Mouse (Mus musculus) spleen, postnatal 4 days (tissue): ENCODE data around the gene Ehmt2.
"Not testable (repeated sequence)": the region's sequence is repeated elsewhere in the genome, so short reads cannot be mapped to it uniquely, and the experiment has no call there.

ENCODE experiments used
- DNase-seq, 2 experiments: peaks; one replicate each; pipeline ENCODE4 v3.0.0; 2022; ENCODE audit warnings: low spot score in 2 of 2

Ehmt2 gene

DNA sequence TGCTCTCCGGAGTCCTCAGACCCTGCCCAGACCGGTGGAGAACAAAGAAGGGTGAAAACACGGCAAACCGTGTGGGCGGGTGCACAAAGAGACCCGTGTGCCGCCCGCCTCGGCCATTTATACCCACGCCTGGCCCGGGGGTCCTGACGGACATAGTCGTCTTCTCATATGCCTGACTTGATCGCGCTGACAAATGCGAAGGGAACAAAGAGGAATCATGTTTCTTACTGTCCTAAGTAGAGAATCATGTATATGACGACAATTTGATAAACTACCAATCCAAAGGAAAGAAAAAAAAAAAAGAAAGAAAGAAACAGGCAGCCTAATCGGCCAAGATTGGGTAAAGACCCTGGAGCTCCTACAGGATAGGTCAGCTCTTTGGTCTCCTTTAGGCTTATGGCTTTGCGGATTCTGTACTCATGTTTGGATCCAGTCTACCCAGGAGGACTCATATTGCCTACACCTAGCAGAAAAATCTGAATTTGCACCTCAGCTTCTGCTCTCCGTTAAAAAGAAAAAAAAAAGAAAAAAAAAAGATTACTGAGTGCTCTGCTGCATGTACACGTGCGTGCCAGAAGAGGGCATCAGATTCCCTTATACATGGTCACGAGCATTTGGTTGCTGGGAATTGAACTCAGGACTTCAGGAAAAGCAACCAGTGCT lies 54.2 kb downstream of the Ehmt2 start:
- DNase-seq: peak; percentile 84 to 94

DNA sequence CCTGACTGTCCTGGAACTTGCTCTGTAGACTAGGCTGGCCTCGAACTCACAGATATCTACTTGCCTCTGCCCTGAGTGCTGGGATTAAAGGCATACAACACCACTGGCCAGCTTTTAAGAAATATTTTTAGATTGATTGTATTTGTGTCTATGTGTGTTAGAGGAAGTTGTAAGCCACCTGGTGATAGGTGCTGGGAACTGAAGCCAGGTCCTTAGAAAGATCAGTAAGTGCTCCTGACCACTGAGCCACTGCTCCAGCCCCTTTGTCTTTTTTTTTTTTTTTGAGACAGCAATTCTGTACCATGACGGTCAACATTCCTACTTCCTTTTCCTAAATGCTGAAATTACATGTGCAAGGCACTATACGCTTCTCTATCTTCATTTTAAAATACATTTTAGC lies 55.0 kb downstream of the Ehmt2 start:
- DNase-seq: no peak

DNA sequence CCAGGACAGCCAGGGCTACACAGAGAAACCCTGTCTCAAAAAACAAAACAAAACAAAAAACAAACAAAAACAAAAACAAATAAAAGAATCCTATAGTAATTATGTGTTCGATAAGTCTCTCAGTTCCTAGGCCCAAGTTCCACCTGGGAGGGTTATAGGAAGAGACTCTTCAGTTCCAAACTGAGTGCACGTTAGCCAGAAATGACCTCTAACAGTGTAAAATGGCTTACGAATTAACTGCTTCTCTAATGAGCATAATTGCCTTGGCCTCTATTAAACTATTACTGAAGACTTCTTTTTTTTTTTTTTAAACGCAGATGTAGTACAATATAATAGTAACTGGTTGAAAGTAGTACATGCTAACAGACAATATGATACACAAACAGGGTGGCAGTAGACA lies 55.6 kb downstream of the Ehmt2 start:
- no peak for DNase-seq

GRCm38 (mm10) chr17:34954831-34955230 lies 56.6 kb downstream of the Ehmt2 start:
- DNase-seq: no peak

DNA sequence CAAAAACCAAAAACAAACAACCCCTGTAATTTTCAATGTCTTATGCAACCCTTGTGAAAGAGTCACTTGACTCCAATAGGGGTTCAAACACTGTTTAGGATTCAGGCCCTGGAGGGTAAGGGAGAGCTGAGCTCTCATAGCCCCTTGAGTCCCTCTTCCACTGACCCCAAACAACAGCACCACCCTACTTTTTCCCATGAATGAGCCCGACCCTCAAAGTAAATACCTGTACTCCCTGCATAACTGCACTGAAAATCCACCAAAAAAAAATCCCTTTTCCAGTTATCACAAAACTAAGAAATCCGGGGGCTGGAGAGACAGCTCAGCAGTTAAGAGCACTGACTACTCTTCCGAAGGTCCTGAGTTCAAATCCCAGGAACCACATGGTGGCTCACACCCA lies 57.6 kb downstream of the Ehmt2 start:
- no peak for DNase-seq

- no peak for DNase-seq
These were observed 58.1 kb downstream of the Ehmt2 start for GRCm38 (mm10) chr17:34956340-34956739.

DNA sequence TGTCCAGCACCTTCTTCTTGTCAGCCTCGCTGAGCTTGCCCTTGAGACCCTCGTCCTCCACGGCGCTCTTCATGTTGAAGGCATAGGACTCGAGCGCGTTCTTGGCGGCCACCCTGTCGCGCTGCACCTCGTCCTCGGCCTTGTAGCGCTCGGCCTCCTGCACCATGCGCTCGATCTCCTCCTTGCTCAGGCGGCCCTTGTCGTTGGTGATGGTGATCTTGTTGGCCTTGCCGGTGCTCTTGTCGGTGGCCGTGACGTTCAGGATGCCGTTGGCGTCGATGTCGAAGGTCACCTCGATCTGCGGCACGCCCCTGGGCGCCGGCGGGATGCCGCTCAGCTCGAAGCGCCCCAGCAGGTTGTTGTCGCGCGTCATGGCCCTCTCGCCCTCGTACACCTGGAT lies 59.0 kb downstream of the Ehmt2 start:
- not testable (repeated sequence) for DNase-seq

DNA sequence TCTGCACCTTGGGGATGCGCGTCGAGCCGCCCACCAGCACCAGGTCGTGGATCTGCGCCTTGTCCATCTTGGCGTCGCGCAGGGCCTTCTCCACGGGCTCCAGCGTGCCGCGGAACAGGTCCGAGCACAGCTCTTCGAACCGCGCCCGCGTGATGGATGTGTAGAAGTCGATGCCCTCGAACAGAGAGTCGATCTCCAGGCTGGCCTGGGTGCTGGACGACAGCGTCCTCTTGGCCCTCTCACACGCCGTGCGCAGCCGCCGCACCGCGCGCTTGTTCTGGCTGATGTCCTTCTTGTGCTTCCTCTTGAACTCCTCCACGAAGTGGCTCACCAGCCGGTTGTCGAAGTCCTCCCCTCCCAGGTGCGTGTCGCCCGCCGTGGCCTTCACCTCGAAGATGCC lies 59.7 kb downstream of the Ehmt2 start:
- not testable (repeated sequence) for DNase-seq

- not testable (repeated sequence) for DNase-seq
These were observed 60.5 kb downstream of the Ehmt2 start for GRCm38 (mm10) chr17:34958734-34959129.

DNA sequence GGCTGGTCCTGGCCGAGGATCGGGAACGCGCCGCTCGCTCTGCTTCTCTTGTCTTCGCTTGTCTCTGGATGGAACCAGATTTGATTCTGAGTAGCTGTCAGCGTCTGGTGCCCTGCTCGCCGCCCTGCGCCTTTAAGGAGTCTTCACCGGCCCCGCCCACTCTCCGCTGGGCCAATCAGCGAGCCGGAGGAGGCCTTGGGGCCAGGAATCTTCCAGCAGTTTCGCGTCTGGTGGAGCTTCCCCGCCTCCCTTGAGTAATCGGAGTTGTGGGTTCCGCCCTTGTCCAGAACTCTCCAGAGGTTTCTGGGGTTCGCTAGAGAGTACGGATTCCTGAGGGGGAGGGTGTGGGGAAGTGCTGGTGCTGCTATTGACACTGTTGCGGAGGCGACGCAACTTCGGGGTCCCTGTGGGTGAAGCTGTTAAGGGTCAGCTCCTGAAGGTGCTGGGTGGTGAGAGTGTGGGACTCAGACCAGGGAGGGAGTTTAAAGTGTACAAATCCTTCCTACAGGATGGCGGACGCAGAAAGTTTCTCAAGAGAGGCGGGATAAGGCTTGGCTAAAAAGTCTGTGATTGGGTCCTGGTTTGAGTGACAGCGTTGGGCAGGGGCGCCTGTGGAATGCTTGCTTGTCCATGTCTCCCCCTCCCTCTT lies 61.0 kb downstream of the Ehmt2 start, which contains the start of gene Hspa1b:
Hspa1b (minus strand) TSS at position 109 of the 649 bp plus-strand sequence.
- peak; percentile 74 to 78 for DNase-seq

DNA sequence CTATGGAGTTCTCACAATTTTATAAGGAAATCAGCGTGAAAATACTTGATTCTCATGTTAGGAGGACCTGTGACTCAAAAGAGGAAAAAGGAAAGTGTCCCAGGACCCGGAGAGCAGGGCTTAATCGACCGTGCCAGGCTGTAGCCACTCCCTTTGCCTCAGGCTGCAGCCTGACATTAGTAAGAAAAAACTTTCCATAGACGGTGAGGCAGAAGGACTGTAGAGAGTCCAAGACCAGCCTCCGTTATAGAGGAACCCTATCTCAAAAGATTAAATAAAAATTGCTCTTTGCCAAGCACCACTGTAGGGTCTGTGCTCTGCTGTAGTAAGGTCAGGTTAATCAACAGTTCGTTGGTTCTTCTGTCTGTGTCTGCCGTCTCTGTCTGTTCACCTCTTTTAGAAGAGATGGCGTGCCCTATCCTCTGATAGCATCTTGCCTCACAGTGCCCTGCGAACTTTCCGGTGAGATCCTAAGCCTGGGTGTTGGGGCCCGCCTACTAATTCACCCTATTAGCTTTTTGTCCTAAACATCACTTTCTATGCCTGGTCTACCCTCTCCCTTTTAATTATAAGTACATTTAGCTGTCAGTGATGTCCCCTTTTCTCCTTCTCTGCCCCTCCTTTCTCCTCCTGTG lies 61.7 kb downstream of the Ehmt2 start:
- DNase-seq: no peak

- DNase-seq: no peak
These were observed 62.6 kb downstream of the Ehmt2 start for GRCm38 (mm10) chr17:34960702-34961493.

GRCm38 (mm10) chr17:34962125-34962524 lies 63.9 kb downstream of the Ehmt2 start:
- no peak for DNase-seq

DNA sequence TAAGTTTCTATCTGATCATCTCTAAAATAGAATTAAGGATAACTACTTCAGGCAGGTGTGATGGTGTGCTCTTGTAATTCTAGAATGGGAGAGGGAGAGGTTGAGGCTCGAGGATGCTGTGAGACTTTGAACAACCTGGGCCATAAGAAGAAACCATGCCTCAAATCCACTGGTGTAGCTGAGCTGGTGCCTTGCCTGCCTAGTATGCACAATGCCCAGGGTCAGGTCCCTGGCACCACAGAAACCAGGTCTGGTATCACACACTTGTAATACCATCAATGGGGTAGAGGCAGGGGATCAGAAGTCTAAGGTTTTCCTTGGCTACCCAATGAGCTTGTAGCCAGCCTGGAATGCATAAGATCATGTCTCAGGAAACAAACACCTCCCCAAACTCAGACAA lies 64.6 kb downstream of the Ehmt2 start:
- no peak for DNase-seq
